Mouse (Mus musculus) stomach, postnatal 0 days (tissue): ENCODE data around the gene Pcsk5.

Source experiments
- CTCF ChIP-seq: IDR thresholded peaks from 2 replicates; pipeline ENCODE4 v1.5.1; 2016; ENCODE audit warnings: antibody characterized with exemption, low read depth, mild to moderate bottlenecking, moderate library complexity
- EP300 ChIP-seq: optimal IDR thresholded peaks from 2 replicates; pipeline ENCODE3; 2016; ENCODE audit warnings: antibody characterized with exemption

GRCm38 (mm10) chr19:17386424-17386823 is 451.0 kb downstream of the Pcsk5 start:
- TF ChIP-seq CTCF: no peak
- no peak for TF ChIP-seq EP300
